Mouse (Mus musculus) layer of hippocampus, postnatal 36 days (tissue): ENCODE results near the gene Tmem208. TPM values are rescaled to one million over a fixed set of nuclear protein-coding genes. Genes with fewer than 3 reads are reported as not detected.

Source experiments
- DNase-seq, 2 experiments: peaks; one replicate each; pipeline ENCODE4 v3.0.0; 2022
- microRNA-seq, 2 experiments: library from miRNA; unstranded; fragments of <30 nt; microRNA quantifications; one replicate each; pipeline ENCODE4 v1.2.0; 2021
- total RNA-seq, 2 experiments: library from RNA; stranded (reverse); gene quantifications; 2 replicates each; pipeline ENCODE4 v1.2.3; 2021

The Tmem208 gene
- total RNA-seq, 2 experiments from 2014 or later, result 44.1 to 47.9 TPM

DNA sequence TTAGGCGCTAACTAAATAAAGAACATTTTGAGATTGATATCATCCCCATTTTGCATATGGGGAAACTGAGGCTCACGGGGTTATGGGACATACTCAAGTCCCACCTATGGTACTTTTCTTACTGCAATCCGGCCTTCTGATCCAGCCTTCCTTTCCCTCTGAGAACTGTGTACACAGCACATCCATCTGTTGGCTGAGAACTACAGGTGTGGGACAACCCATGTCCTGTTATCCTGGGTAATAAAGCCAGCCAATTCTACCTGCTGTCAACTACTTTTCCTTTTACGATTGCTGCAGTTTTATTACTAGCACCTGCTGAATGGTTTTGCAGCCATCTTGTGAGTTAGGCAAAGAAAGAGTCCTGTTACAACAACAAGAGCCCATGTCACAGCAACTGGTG lies 28.4 kb downstream of the Tmem208 start:
- DNase-seq, result no peak

DNA sequence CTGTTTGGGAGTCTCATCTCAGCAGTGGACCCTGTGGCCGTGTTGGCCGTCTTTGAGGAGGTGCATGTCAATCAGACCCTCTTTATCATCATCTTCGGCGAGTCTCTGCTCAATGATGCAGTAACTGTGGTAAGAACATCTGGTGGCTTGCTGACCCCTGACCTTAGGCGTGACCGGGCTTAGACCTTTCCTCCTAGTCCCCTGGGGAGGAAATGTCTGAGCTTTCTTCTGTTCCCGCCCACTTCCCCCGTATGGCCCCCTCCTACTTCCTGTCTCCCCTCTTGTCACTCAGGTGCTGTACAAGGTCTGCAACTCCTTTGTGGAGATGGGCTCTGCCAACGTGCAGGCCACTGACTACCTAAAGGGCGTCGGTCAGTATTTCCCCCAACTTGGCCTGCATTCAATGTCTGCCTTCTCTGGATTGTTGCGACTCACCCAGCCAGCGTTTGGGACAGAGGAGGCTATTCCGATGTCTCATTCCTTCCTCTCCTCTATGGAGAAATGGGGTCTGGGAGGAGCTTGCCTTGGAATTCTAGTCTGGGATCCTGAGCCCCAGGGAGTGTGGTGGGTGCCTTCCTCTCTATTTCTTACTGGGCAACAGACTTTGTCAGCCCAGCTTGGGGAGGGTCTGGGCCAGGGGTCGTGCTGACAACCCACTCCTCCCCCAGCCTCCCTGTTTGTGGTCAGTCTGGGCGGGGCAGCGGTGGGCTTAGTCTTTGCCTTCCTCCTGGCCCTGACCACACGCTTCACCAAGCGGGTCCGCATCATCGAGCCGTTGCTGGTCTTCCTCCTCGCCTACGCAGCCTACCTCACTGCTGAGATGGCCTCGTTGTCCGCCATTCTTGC lies 29.2 kb downstream of the Tmem208 start:
- DNase-seq, result no peak

DNA sequence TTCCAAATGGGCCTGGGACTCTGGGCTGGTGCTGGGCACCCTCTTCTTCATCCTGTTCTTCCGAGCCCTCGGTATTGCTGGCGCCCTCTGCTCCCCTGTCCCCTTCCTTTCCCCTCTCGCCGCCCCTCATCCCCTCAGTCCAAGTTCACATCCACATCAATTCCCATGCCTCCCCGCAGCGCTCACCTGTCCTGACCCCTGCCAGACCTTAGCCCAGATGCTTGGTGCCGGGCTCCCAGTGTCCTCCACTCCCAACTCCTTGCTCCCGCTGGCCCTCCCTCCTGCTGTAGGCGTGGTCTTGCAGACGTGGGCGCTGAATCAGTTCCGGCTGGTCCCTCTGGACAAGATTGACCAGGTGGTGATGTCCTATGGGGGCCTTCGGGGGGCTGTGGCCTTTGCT lies 30.5 kb downstream of the Tmem208 start:
- no peak for DNase-seq

DNA sequence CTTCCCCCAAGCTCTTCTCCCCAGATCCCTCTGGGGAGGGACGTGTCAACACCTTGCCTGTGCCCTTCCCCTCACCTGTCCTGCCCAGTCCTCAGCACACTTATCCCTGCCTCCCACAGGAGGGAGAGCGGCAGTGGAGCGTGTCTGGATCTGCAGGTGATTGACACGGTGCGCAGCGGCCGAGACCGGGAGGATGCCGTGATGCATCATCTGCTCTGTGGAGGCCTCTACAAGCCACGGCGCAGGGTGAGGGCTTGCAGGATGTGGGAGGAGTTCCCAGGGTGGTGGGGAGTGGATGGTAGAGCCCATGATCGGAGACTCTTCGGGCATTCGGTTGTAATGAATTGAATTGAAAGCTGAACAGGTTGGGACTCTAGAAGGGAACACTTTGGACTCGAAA lies 33.1 kb downstream of the Tmem208 start:
- no peak for DNase-seq

DNA sequence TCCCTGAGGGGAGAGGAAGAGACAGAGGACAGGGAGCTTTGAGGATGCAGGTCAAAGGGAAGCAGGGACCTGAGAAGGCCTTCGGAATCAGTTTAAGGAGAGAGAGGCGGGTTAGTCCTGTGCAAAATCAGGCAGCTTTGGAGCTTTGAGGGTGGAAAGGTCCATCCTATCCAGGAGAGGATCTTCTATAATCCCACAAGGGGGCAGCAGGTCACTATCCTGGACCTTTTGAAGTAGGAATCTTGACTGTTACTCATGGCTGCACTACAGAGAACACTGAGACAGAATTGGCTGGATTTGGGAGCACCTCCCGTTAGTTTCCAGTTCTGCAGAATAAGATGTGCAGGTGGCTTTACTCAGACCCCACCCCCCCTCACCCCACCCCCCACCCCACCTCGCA lies 33.5 kb downstream of the Tmem208 start:
- DNase-seq, result no peak

DNA sequence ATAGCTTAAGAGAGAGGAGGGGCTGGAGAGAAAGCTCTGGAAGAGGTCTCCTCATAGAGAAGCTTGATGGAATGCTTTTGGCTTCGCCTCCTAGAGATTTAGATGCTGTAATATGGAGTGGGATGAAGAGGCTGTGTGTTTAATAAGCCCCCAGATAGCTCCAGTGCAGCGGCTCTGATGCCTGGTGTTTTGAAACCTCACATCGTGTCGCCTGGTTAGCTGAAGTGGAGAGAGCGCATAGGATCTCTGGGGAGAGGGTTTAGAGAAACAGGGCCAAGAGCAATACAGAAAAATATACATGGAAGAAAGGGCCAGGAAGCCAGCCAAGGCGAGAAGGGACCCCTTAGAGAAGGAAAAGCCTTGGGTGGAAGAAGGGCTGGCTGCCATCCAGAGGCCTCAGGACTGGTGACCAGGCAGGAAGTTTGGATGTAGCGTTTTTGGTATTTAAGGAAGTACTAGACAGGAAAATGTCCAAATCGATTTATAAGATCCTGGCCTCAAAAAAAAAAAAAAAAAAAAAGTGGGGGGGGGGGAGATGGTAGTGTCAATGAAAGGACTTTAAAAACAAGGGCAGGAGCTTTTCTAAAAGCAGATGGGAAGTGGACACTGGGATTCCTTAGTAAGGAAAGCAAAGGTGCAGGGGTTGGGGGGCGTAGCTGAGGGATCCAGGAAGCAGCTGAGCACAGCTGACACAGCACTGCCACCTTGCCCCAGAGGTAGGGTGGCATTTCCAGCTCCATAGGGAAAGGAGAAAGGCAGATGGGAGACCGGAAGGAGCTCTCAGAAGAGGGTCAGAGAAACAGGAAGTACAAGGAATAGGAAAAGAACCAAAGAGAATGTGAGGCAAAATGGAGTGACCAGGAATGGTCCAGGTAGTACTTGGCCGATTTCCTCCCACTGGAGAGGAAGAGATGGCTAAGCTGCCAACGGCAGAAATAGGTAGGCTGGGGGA lies 35.9 kb downstream of the Tmem208 start:
- DNase-seq, result no peak

DNA sequence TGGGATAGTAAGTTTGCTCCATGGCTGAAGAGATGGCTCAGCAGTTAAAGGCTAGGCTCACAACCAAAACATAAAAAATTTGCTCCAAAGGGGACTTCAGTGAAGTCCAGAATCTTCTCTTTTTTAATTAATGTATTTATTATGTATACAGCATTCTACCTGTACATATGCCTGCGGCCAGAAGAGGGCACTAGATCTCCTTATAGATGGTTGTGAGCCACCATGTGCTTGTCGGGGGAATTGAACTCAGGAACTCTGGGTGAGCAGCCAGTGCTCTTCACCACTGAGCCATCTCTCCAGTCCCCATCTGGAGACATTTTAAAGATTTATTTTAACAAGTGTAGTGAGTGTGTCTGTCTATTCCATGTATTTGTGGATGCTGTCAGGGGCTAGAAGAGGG lies 41.0 kb downstream of the Tmem208 start:
- no peak for DNase-seq

DNA sequence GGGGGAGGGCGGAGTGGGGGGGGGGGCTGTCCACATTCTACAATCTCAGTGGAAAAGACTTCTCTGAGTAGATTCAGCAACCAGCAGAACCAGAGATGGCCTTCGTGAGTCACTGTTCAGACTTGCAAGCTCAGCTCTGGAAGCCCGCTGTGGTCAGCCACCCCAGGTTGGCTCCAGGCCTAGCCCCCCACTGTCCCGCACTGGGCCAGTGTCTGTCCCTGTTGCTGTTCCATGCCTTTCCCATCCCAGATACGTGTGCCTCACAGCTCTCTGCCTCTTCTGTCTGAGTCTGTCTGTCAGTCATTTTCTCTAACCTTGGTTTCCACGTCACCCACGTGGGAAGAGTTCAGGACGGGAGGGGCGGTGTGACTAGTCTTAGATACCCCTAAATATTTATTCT lies 46.3 kb downstream of the Tmem208 start:
- DNase-seq, result no peak

DNA sequence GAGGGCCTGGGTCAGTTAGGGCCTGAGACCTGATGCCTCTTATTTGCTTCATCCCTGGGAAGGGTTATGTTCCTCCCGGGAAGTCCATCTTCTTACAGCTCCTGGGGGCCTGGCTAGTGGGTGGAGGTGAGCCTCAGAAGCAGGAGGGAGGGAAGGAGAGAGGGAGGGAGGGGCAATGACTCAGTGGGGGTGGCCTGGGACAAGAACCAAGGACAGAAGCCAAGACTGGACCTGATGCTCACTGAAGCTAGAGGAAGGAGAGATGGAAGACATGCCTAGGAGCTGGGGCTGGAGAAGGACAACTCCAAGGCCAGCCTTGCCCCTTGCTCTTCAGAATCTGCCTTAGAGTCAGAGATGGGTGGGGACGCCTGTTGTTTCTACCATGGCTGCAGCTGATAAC lies 46.9 kb downstream of the Tmem208 start, which contains the start of gene Plekhg4:
Gene Plekhg4, plus strand, starts transcription at position 243 of the 400 bp plus-strand sequence.
- no peak for DNase-seq

DNA sequence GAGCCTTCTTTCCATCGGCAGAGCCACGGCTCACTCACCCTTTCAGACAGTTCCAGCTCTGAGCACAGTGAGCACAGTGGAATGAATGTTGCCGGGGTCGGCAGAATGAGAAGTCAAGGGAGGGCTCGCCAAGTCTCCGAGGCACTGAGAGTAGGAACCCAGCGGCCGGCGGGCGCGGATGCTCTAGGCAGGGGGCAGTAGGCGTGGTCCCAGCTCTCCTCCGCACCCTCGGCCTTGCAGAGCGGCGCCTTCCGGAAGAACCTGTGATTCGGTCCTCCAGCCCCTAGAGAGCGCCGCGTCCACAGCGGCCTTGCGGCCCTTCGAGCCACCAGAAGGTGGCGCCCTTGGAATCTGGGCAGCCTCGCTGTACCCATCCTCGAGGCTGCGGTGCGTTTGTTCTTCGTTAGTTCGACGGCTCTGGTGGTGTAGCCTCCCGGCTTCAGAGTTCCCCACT lies 48.4 kb downstream of the Tmem208 start:
- DNase-seq, result no peak

DNA sequence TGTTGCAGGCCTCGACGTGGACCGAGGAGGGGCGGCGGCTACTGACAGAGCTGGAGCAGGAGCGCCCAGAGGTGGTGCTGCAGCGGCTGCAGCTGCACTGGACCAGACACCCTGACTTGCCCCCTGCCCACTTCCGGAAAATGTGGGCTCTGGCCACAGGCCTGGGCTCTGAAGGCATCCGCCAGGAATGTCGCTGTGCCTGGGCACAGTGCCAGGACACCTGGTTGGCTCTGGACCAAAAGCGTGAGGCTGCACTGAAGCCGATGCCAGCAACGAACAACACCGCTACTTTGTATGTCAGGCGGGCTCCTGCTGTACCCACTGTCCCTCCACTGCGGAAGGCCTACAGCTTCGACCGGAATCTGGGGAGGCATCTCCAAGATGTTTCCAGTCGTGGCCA lies 52.5 kb downstream of the Tmem208 start:
- no peak for DNase-seq

DNA sequence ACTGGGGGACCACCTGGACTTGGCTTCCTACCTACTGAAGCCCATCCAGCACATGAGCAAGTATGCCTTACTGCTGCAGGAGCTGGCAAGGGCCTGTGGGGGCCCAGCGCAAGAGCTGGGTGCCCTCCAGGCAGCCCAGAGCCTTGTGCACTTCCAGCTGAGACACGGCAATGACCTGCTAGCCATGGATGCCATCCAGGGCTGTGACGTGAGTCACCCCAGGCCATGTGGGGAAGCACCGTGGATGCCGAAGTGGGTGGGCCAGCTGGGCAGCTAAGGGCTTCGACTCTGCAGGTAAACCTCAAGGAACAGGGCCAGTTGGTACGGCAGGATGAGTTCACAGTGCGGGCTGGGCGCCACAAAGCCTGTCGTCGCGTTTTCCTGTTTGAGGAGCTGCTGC lies 54.2 kb downstream of the Tmem208 start:
- DNase-seq, result no peak

DNA sequence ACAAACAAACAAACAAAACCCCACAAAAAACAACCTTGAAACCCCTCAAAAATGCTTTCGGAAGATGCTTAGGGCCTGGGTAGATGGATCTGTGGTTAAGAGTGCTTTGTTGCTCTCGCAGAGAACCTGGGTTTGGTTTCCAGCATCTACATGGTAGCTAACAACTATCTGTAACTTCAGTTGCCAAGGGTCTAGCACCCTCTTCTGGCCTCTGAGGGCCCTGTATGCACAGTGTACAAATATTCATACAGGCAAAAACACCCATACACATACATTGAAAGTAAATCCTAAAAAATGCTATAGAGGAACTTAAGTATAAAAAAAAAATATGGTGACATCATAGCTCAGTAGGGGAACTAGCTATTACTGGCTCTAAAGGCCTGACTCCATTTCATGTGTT lies 57.9 kb downstream of the Tmem208 start:
- DNase-seq, result no peak

Small RNA genes within 50 kb of the gene (microRNA-seq; reads per million reads assigned to microRNA genes)
- 0 reads per million in 2 experiments for gene Gm27320
- gene Mir328, result 9,820 to 11,558 reads per million in 2 experiments

Other genes starting within 250 kb of the Tmem208 start
- not detected for gene Ces3b, start 242.6 kb upstream of the Tmem208 start, total RNA-seq
- not detected for gene Ces4a, start 194.6 kb upstream of the Tmem208 start, total RNA-seq
- gene Cbfb, start 155.7 kb upstream of the Tmem208 start, total RNA-seq, result 10 to 100 TPM; 20.1 to 24.7 TPM
- 10 to 100 TPM; 36.5 to 39.2 TPM for gene D230025D16Rik, start 101.2 kb upstream of the Tmem208 start, total RNA-seq
- gene B3gnt9, start 71.2 kb upstream of the Tmem208 start, total RNA-seq, result 1 to 10 TPM; 2.2 to 2.6 TPM
- gene Tradd, start 61.7 kb upstream of the Tmem208 start, total RNA-seq, result 1 to 10 TPM; 8.2 to 9.0 TPM
- gene Fbxl8, start 61.7 kb upstream of the Tmem208 start, total RNA-seq, result 1 to 10 TPM; 1.0 TPM
- gene Hsf4, start 56.6 kb upstream of the Tmem208 start, total RNA-seq, result 1 to 10 TPM; 4.9 to 7.0 TPM
- gene Nol3, start 50.2 kb upstream of the Tmem208 start, total RNA-seq, result 1 to 10 TPM; 6.9 to 9.1 TPM
- 10 to 100 TPM; 20.5 to 23.4 TPM for gene 4931428F04Rik, start 36.5 kb upstream of the Tmem208 start, total RNA-seq
- gene Exoc3l, start 30.3 kb upstream of the Tmem208 start, total RNA-seq, result 1 to 10 TPM; 1.3 to 1.7 TPM
- 10 to 100 TPM; 35.3 to 36.7 TPM for gene E2f4, start 28.7 kb upstream of the Tmem208 start, total RNA-seq
- under 1 TPM; 0.77 to 0.81 TPM for gene Elmo3, start 20.8 kb upstream of the Tmem208 start, total RNA-seq
- gene Lrrc29, start 76 bp upstream of the Tmem208 start, total RNA-seq, result 1 to 10 TPM; 5.9 to 7.8 TPM
- gene Fhod1, start 21.6 kb downstream of the Tmem208 start, total RNA-seq, result 1 to 10 TPM; 1.8 to 1.9 TPM
- gene Slc9a5, start 22.5 kb downstream of the Tmem208 start, total RNA-seq, result 10 to 100 TPM; 12.2 to 13.7 TPM
- gene Plekhg4, start 46.9 kb downstream of the Tmem208 start, total RNA-seq, result 1 to 10 TPM; 1.2 to 2.1 TPM
- not detected for gene Kctd19, start 87.1 kb downstream of the Tmem208 start, total RNA-seq
- under 1 TPM; 0.27 to 0.81 TPM for gene Lrrc36, start 87.2 kb downstream of the Tmem208 start, total RNA-seq
- 10 to 100 TPM; 31.9 TPM for gene Tppp3, start 145.2 kb downstream of the Tmem208 start, total RNA-seq
- 10 to 100 TPM; 32.8 to 37.6 TPM for gene Zdhhc1, start 170.5 kb downstream of the Tmem208 start, total RNA-seq
- not detected for gene Hsd11b2, start 192.4 kb downstream of the Tmem208 start, total RNA-seq
- gene Atp6v0d1, start 239.7 kb downstream of the Tmem208 start, total RNA-seq, result 100 to 1,000 TPM; 288 to 305 TPM